Mouse (Mus musculus) gastrocnemius, adult 8-10 months (tissue): ENCODE measurements around the gene Scgb1b7. TPM values are rescaled to one million over a fixed set of nuclear protein-coding genes. Genes with fewer than 3 reads are reported as not detected.
"Not testable (repeated sequence)": the region's sequence is repeated elsewhere in the genome, so short reads cannot be mapped to it uniquely, and the experiment has no call there.

Experiments used
- DNase-seq, 2 experiments: peaks; one replicate each; pipeline ENCODE4 v3.0.0; 2022; ENCODE audit warnings: low spot score in 2 of 2
- total RNA-seq, 4 experiments: library from RNA; stranded (reverse); gene quantifications; 2 replicates each; pipeline ENCODE4 v1.2.4; 2022

The Scgb1b7 gene
- not detected for total RNA-seq

DNA sequence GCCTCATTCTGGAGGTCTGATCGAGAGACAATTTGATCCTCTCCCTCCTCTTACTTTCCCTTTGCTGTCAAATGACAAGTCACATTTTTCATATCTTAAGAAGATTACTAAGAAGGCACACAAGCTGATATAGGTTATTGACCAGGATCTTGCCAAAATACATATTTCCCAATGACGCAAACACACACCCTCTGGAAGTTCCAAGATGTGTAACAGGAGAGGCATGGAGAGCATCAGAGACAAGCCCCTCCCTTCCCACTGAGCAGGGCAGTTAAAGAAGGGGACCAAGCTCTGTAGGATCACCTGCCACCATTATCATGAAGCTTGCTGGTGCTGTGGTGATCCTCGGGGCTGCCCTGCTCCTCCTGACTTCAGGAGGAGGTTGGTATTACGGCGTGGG is at the start of gene Scgb1b7:
Gene Scgb1b7, plus strand, starts transcription at position 301 of the 400 bp plus-strand sequence.
- DNase-seq = not testable (repeated sequence)

DNA sequence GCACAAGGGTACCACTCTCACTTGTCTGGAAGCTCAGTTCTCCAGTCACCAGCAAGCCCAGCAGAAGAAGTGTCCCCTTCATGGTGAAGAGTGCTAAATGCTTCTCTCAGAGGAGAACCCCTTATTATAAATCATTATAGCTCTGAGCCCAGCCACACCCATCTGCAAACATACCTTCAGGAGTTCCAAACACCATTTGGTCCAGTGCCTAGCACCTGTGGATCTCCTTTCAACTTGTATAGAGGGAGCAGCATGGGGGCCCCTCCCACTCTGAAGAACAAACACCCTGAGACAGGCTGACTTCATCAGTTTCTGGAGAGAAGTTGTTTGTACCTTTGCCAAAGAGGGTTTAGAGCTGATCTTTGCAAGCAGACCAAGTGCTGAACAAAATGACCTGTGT is 6.8 kb upstream of the Scgb1b7 start, which contains the start of gene Scgb2b7:
Gene Scgb2b7, minus strand, starts transcription at position 101 of the 400 bp plus-strand sequence.
- DNase-seq = not testable (repeated sequence)

Other genes starting within 250 kb of the Scgb1b7 start
- not detected for gene Scgb2b7, start 6.9 kb upstream of the Scgb1b7 start, total RNA-seq